Mouse (Mus musculus): ENCODE measurements around the gene Slc35a3. TPM values are rescaled to one million over a fixed set of nuclear protein-coding genes. Genes with fewer than 3 reads are reported as not detected.
"Not testable (repeated sequence)": the region's sequence is repeated elsewhere in the genome, so short reads cannot be mapped to it uniquely, and the experiment has no call there.

The Slc35a3 gene
- total RNA-seq, 2 experiments from 2014 or later, result 16.5 to 18.1 TPM

DNA sequence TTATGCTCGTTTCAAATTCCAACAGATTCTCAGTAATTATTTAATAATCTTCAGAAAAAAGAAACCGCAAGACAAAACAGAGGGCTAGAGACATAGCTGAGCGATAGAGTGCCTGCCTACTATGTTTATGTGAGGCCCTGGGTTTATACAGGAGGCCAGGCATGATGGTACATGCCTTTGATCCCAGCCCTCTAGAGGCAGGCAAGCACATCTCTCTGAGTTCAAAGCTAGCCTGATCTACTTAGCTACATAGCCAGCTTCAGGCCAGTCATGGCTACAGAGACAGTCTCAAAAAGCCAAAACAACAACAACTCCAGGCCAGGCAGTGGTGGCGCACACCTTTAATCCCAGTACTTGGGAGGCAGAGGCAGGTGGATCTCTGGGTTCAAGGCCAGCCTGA lies 11.0 kb downstream of the Slc35a3 start:
- no peak for DNase-seq (ENCODE audit: low spot score in 2 of 2)

DNA sequence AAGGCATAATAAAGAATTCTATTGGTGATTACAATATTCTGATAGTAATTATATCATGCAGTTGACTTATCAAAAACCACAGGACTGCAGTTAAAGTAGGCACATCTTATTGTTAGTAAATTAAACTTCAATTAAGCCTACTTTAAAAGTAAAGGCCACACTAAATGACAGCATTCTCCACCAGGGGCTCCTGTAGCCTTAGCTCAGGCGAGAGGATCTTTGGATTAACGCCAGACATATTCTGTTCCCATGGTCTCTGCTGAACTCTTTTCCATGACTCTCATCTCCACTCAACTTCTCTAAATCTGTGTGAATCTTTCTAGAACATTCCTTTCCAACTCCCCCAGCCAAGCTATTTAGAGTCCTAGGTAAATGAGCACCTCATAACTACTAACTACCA lies 13.8 kb downstream of the Slc35a3 start:
- no peak for DNase-seq (ENCODE audit: low spot score in 2 of 2)

DNA sequence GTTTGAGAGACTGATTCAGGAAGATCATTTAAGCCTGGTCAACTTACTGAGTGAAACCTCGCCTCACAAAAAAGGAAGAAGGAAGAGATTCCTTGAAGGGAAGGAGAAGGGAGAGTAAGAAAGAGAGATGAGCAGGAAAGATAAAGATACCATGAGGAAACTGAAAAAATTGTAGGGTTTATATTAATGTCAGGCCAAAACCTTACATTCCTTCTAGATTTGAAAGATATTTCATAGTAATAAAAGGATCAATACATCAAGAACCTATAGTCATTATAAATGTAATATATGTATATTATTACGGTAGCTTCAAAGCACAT lies 17.0 kb downstream of the Slc35a3 start:
- no peak for DNase-seq (ENCODE audit: low spot score in 2 of 2)

DNA sequence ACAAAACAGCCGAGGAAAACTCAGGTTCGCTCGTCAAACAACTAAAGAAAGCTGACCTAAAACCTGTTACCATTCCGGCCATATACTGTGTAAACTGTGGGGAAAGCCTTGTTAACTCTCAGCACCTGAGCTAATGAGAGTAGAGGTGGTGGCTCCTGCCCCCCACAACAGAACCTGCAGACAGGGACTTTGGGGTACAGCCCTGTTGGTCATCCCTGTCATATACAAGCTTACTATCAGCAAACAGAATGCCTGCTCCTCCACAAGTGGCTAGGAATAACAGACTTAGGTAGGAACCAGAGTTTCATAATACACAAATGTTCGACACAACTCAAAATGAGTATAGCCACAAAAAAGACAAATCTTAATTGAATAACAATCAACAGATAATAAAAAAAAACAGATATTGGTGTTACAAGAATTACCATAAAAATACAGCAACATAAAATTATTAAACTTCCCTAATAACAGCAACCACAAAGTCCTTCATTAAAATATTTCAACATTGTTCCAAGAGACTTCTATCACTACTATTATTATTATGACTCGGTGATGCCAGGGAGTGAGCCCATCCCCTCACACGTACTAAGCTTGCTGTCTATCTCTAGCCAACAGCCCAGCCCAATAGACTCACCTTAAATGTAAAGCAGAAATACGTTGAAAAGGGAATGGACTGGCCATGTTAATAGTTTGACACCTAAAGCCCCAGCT lies 17.5 kb downstream of the Slc35a3 start:
- DNase-seq (ENCODE audit: low spot score in 2 of 2), result no peak

GRCm38 (mm10) chr3:116694312-116694711 lies 18.3 kb downstream of the Slc35a3 start:
- DNase-seq (ENCODE audit: low spot score in 2 of 2), result no peak

GRCm38 (mm10) chr3:116681160-116681559 lies 31.5 kb downstream of the Slc35a3 start, which contains the start of gene Gm43191:
TSS of gene Gm43191 (minus strand) at chr3:116681260.
- DNase-seq (ENCODE audit: low spot score in 2 of 2), result no peak

- DNase-seq (ENCODE audit: low spot score in 2 of 2), result not testable (repeated sequence)
Observed at GRCm38 (mm10) chr3:116664281-116664680, 48.4 kb downstream of the Slc35a3 start.

DNA sequence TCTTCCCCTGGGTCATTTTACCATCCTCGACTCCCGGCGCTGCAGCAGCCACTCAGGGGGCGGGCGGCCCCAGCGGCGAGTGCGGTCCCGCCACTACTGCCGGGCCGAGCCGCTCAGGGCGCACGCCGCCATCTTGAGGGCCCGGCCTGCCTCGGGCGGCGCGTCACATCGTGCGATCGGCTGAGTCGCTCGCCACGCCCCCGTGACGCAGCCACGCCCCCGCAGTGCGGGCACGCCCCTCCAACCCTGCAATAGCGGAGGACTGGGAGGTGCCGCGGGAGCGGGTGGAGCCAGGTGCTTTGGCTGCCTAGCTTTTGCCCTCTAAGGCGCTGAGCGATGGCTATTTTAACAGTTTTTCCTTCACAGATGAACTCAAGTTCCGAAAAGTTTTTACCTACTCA lies 50.2 kb downstream of the Slc35a3 start, which contains the start of gene Mfsd14a:
Gene Mfsd14a, minus strand, starts transcription at position 215 of the 401 bp plus-strand sequence.
- DNase-seq (ENCODE audit: low spot score in 2 of 2), result peak; percentile 98 to 99

DNA sequence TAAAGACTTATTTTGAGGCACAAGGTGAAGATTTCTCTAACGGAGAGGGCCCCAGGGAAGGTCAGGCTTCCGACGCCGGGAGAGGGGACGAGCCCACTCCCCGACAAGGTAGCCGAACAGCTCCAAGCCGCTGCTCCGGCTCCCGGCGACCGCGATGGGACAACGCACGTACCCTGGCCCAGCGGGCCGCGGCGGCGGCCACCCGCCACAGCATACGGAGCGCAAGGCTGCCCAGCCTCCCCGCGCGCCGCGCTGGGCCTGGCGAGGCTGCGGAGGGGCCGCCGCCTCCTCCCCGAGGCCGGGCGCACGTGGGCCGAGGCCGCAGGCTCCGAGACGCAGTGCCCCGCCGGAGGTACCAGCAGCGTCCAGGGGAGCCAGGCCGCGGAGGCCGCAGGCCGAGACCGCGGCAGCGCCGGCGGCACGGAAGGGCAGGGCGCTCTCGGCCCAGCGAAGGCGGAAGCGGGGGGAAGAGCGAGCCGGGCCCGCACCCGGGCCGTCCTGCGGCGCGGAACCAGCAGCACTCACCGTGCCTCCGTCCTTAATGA lies 50.7 kb downstream of the Slc35a3 start:
- DNase-seq (ENCODE audit: low spot score in 2 of 2), result peak in 1 of 2 experiments; percentile 39

- DNase-seq (ENCODE audit: low spot score in 2 of 2), result no peak
Observed at GRCm38 (mm10) chr3:116661288-116661869, 51.3 kb downstream of the Slc35a3 start.

DNA sequence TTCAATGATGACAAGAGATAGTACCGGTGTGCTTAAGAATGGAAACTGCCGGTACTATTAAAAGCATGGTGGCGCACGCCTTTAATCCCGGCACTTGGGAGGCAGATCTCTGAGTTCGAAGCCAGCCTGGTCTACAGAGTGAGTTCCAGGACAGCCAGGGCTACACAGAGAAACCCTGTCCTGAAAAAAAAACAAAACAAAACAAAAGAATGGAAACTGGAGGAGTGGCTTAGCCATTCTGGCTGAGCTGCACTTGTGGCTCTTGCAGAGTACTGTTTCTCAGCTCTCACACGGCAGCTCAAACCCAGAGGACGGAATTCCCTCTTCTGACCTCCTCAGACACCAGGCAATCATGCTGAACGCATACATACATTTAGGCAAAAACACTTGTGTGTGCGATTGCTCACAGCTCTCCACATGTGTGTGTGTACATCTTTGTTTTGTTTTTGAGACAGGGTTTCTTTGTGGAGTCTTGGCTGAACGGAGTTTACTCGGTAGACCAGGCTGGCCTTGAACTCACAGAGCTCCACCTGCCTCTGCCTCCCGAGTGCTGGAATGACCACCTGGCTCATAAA lies 52.7 kb downstream of the Slc35a3 start:
- DNase-seq (ENCODE audit: low spot score in 2 of 2), result no peak

DNA sequence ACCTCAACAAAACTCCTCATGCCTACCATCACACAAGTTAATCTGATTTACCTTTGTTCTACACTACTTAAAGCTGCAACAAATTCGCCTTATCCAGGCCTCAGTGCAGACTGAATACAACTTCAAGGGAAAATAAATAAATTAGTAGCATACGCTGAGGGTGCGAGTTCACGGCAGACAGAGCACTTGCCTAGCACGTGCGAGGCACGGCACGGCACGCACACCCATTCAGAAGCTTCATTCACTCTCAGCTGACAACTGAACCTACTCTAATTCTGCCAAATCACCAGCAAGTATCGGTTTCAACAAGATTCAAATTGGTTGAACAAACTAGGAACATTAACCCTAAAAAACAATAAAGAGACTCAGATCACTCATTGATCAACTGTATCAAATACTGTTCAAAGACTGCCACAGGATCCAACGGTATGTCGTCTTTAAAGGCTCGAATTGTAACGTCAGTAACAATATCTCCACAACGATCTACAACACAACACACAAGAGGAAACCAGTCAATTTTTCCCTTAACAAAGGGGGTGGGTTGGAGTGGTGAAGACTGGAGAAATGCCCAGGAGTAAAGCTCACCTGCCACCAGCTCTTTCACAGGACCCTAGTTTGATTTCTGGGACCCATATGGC lies 53.6 kb downstream of the Slc35a3 start:
- DNase-seq (ENCODE audit: low spot score in 2 of 2), result no peak

- no peak for DNase-seq (ENCODE audit: low spot score in 2 of 2)
Observed at GRCm38 (mm10) chr3:116656184-116656965, 56.3 kb downstream of the Slc35a3 start.

DNA sequence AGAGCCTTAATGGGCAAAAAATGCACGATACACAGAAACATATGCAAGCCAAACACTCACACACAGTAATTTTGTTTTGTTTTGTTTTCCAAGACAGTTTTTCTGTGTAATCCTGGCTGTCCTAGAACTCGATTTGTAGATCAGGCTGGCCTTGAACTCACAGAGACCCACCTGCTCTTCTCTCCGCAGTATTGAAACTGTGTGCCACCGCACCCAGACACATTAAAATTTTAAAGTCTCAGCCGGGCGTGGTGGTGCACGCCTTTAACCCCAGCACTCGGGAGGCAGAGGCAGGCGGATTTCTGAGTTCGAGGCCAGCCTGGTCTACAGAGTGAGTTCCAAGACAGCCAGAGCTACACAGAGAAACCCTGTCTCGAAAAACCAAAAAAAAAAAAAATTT lies 58.6 kb downstream of the Slc35a3 start:
- not testable (repeated sequence) for DNase-seq (ENCODE audit: low spot score in 2 of 2)

DNA sequence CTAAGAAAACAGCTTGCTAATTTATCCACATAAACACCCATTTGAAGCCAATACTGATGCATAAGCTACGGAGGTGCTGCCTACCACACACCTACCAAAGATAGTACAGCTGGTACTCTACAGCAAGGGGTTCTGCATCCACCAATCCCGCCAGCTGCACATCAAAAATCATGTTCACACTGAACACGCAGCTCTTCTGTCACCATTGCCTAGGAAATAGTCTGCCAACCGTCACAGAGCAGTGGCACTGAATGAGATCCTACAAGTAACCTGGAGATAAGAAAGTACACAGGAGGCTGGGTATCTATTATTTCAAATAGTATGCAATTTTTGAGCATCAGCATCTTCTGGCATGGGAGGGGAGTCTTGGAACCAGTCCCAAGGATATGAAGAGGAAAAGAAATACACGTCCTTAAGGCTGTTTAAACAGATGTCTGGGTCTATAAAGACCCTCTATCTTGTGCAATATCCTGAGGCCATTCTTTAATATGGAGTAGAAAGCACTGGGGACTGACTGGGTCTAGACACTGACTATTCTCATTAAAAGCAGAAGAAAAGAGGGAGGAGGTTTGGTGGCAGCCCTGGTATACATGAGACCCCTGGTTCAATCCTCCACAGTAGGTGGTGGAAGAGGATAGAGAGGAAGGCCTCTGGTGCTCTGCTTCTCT lies 59.2 kb downstream of the Slc35a3 start:
- no peak for DNase-seq (ENCODE audit: low spot score in 2 of 2)

GRCm38 (mm10) chr3:116652033-116652446 lies 60.6 kb downstream of the Slc35a3 start:
- DNase-seq (ENCODE audit: low spot score in 2 of 2), result peak in 1 of 2 experiments; percentile 41

- DNase-seq (ENCODE audit: low spot score in 2 of 2), result no peak
Observed at GRCm38 (mm10) chr3:116650698-116651097, 61.9 kb downstream of the Slc35a3 start.

- DNase-seq (ENCODE audit: low spot score in 2 of 2), result no peak
Observed at GRCm38 (mm10) chr3:116648805-116649204, 63.8 kb downstream of the Slc35a3 start.

DNA sequence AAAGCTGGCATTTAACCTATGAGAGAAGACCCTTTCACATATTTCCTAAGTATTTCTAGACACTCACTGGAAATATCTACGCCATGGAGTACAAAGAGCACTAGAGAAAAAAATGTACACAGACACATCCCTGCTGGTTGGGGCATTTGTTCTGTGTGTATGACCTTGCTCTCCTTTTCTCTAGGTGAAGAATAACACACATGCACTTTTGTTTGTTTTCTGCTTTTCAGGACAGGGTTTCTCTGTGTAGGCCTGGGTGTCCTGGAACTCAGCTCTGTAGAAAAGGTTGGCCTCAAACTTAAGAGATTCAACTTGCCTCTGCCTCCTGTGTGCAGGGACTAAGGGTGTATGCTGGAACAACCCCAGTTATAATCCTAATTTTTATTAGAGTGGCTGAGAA lies 66.2 kb downstream of the Slc35a3 start:
- DNase-seq (ENCODE audit: low spot score in 2 of 2), result no peak

DNA sequence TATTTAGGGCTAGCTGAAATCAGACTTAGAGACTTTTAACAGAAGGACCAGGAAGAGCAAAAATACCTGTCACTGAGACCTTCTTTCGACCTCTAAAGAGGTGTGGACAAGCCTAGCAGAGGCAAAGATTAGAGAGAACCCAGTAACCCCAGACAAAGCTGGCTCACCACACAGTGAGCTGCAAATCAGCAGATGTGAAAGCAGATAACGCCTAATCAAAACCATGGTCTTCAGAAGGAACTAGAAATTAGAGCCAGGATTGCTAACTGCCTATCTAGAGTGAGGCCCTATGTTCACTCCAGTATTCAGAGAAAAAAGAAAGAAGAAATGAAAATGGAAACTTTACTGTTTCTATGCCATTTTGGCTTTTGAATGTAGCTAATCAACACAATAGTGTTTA lies 70.3 kb downstream of the Slc35a3 start:
- no peak for DNase-seq (ENCODE audit: low spot score in 2 of 2)
